Mouse (Mus musculus) c-Kit-positive CD71-positive TER-119-positive erythroid progenitor cells, embryonic 14.5 days (primary cell): Measurements from ENCODE around the gene Ptpn13.

Experiments used
- DNase-seq: peaks from one replicate; pipeline ENCODE4 v3.0.0-alpha.2; 2013; ENCODE audit warnings: low spot score

The Ptpn13 gene

GRCm38 (mm10) chr5:103518797-103519468 is 93.9 kb downstream of the Ptpn13 start:
- DNase-seq: no peak

GRCm38 (mm10) chr5:103522371-103522770 is 97.4 kb downstream of the Ptpn13 start:
- no peak for DNase-seq

- DNase-seq: no peak
Observed at GRCm38 (mm10) chr5:103526668-103527436, 101.9 kb downstream of the Ptpn13 start.

- no peak for DNase-seq
Observed at GRCm38 (mm10) chr5:103527437-103527718, 102.4 kb downstream of the Ptpn13 start.

GRCm38 (mm10) chr5:103530214-103530613 is 105.2 kb downstream of the Ptpn13 start:
- DNase-seq: no peak

- no peak for DNase-seq
Observed at GRCm38 (mm10) chr5:103532841-103533390, 107.9 kb downstream of the Ptpn13 start.

- no peak for DNase-seq
Observed at GRCm38 (mm10) chr5:103534454-103534853, 109.5 kb downstream of the Ptpn13 start.

GRCm38 (mm10) chr5:103537429-103537828 is 112.4 kb downstream of the Ptpn13 start:
- DNase-seq: no peak

GRCm38 (mm10) chr5:103540612-103541011 is 115.6 kb downstream of the Ptpn13 start:
- no peak for DNase-seq

GRCm38 (mm10) chr5:103541136-103541535 is 116.1 kb downstream of the Ptpn13 start:
- no peak for DNase-seq

- no peak for DNase-seq
Observed at GRCm38 (mm10) chr5:103541542-103541941, 116.5 kb downstream of the Ptpn13 start.

GRCm38 (mm10) chr5:103545381-103546000 is 120.5 kb downstream of the Ptpn13 start:
- DNase-seq: no peak

GRCm38 (mm10) chr5:103554769-103555168 is 129.8 kb downstream of the Ptpn13 start:
- no peak for DNase-seq

- no peak for DNase-seq
Observed at GRCm38 (mm10) chr5:103560546-103560945, 135.6 kb downstream of the Ptpn13 start.

GRCm38 (mm10) chr5:103568034-103568433 is 143.0 kb downstream of the Ptpn13 start:
- DNase-seq: no peak

- DNase-seq: no peak
Observed at GRCm38 (mm10) chr5:103569446-103569845, 144.5 kb downstream of the Ptpn13 start.

- no peak for DNase-seq
Observed at GRCm38 (mm10) chr5:103579680-103580420, 154.9 kb downstream of the Ptpn13 start.

GRCm38 (mm10) chr5:103587219-103587618 is 162.2 kb downstream of the Ptpn13 start:
- DNase-seq: no peak

GRCm38 (mm10) chr5:103591846-103592245 is 166.9 kb downstream of the Ptpn13 start:
- no peak for DNase-seq

GRCm38 (mm10) chr5:103592706-103593105 is 167.7 kb downstream of the Ptpn13 start:
- DNase-seq: no peak

- DNase-seq: no peak
Observed at GRCm38 (mm10) chr5:103593575-103593974, 168.6 kb downstream of the Ptpn13 start.
